Mouse (Mus musculus): ENCODE data around the gene Mllt3. TPM values are rescaled to one million over a fixed set of nuclear protein-coding genes. Genes with fewer than 3 reads are reported as not detected.
A peak's percentile ranks its signal among the peaks of the same experiment; 100 is the strongest.

Gene Mllt3
- polyA plus RNA-seq, 1 experiment from 2014 or later, result 34.8 TPM

- Histone ChIP-seq H3K27ac (ENCODE audit: low read depth) (no peak overlapping the region), H3K36me3 (replicated peaks; ENCODE audit: insufficient read depth, low read length) (no peaks in the 10 kb centered on the region), H3K4me2 (ENCODE audit: low read depth, low read length) (no peak overlapping the region), H3K4me3 (ENCODE audit: low read depth, low read length) (no peak overlapping the region), H3K9ac (replicated peaks) (no peak overlapping the region), H3K4me1 (ENCODE audit: insufficient read depth) (peaks cover 4% of the 10 kb centered on the region; the same call in 1 of the 2 replicates), H3K9me3 (ENCODE audit: low read length) (no peaks in the 10 kb centered on the region), H3K27me3 (ENCODE audit: insufficient read depth, low read length) (no peaks in the 10 kb centered on the region)
- WGBS (ENCODE audit: insufficient replicate concordance), result 64% methylated on average over 7 of the region's 7 CpGs
- TF ChIP-seq CTCF (IDR thresholded peaks at IDR 0.05; ENCODE audit: low read depth), result no peak
- no peak for TF ChIP-seq EP300 (IDR thresholded peaks at IDR 0.05; ENCODE audit: low read depth)
- ATAC-seq (no peak), DNase-seq (no peak)
Observed at GRCm38 (mm10) chr4:87815465-87816108, 217.6 kb downstream of the Mllt3 start.

GRCm38 (mm10) chr4:87811899-87812298, 221.3 kb downstream of the Mllt3 start:
- Histone ChIP-seq H3K9me3 (ENCODE audit: low read length) (no peaks in the 10 kb centered on the region), H3K9ac (replicated peaks) (no peak overlapping the region), H3K27ac (ENCODE audit: low read depth) (no peak overlapping the region), H3K36me3 (replicated peaks; ENCODE audit: insufficient read depth, low read length) (no peaks in the 10 kb centered on the region), H3K4me3 (ENCODE audit: low read depth, low read length) (no peak overlapping the region), H3K4me2 (ENCODE audit: low read depth, low read length) (no peak overlapping the region), H3K4me1 (ENCODE audit: insufficient read depth) (peaks cover 8% of the 10 kb centered on the region), H3K27me3 (ENCODE audit: insufficient read depth, low read length) (no peaks in the 10 kb centered on the region)
- ATAC-seq, result no peak
- no peak for DNase-seq
- 77% methylated on average over 2 of the region's 2 CpGs for WGBS (ENCODE audit: insufficient replicate concordance)
- TF ChIP-seq EP300 (IDR thresholded peaks at IDR 0.05; ENCODE audit: low read depth), result no peak
- TF ChIP-seq CTCF (IDR thresholded peaks at IDR 0.05; ENCODE audit: low read depth), result no peak

GRCm38 (mm10) chr4:87806196-87806987, 226.8 kb downstream of the Mllt3 start:
- Histone ChIP-seq H3K36me3 (replicated peaks; ENCODE audit: insufficient read depth, low read length) (no peaks in the 10 kb centered on the region), H3K4me3 (ENCODE audit: low read depth, low read length) (peak overlapping the region; percentile 45), H3K9me3 (ENCODE audit: low read length) (no peaks in the 10 kb centered on the region), H3K27ac (ENCODE audit: low read depth) (peak overlapping the region; percentile 82), H3K4me2 (ENCODE audit: low read depth, low read length) (peak overlapping the region; percentile 31), H3K4me1 (ENCODE audit: insufficient read depth) (peaks cover 5% of the 10 kb centered on the region), H3K9ac (replicated peaks) (peak overlapping the region; percentile 32; the same call in 1 of the 2 replicates), H3K27me3 (ENCODE audit: insufficient read depth, low read length) (no peaks in the 10 kb centered on the region)
- DNase-seq, result peak; percentile 21
- peak; percentile 94 for TF ChIP-seq EP300 (IDR thresholded peaks at IDR 0.05; ENCODE audit: low read depth)
- TF ChIP-seq CTCF (IDR thresholded peaks at IDR 0.05; ENCODE audit: low read depth), result no peak
- WGBS (ENCODE audit: insufficient replicate concordance), result 30% methylated on average over 6 of the region's 6 CpGs
- ATAC-seq, result peak; percentile 98

GRCm38 (mm10) chr4:87804576-87804975, 228.6 kb downstream of the Mllt3 start:
- no peak for ATAC-seq
- peak overlapping the region; percentile 39 for H3K9ac ChIP-seq (replicated peaks)
- no peaks in the 10 kb centered on the region for H3K36me3 ChIP-seq (replicated peaks; ENCODE audit: insufficient read depth, low read length)
- H3K27ac ChIP-seq (ENCODE audit: low read depth), result peak overlapping the region; percentile 30; the same call in 1 of the 2 replicates
- H3K4me3 ChIP-seq (ENCODE audit: low read depth, low read length), result peak overlapping the region; percentile 42
- H3K4me1 ChIP-seq (ENCODE audit: insufficient read depth), result peaks cover 15% of the 10 kb centered on the region
- DNase-seq, result no peak
- no peaks in the 10 kb centered on the region for H3K9me3 ChIP-seq (ENCODE audit: low read length)
- 63% methylated on average over 3 of the region's 3 CpGs for WGBS (ENCODE audit: insufficient replicate concordance)
- peak overlapping the region; percentile 51 for H3K4me2 ChIP-seq (ENCODE audit: low read depth, low read length)
- no peaks in the 10 kb centered on the region for H3K27me3 ChIP-seq (ENCODE audit: insufficient read depth, low read length)
- no peak for TF ChIP-seq CTCF (IDR thresholded peaks at IDR 0.05; ENCODE audit: low read depth)
- TF ChIP-seq EP300 (IDR thresholded peaks at IDR 0.05; ENCODE audit: low read depth), result no peak

GRCm38 (mm10) chr4:87803313-87803712, 229.9 kb downstream of the Mllt3 start:
- Histone ChIP-seq H3K4me2 (ENCODE audit: low read depth, low read length) (peak overlapping the region; percentile 51), H3K9me3 (ENCODE audit: low read length) (no peaks in the 10 kb centered on the region), H3K9ac (replicated peaks) (no peak overlapping the region), H3K27me3 (ENCODE audit: insufficient read depth, low read length) (no peaks in the 10 kb centered on the region), H3K4me1 (ENCODE audit: insufficient read depth) (peaks cover 20% of the 10 kb centered on the region), H3K4me3 (ENCODE audit: low read depth, low read length) (peak overlapping the region; percentile 42; the same call in 1 of the 2 replicates), H3K36me3 (replicated peaks; ENCODE audit: insufficient read depth, low read length) (no peaks in the 10 kb centered on the region), H3K27ac (ENCODE audit: low read depth) (no peak overlapping the region)
- WGBS (ENCODE audit: insufficient replicate concordance), result 77% methylated on average over 3 of the region's 3 CpGs
- ATAC-seq, result no peak
- no peak for DNase-seq
- TF ChIP-seq EP300 (IDR thresholded peaks at IDR 0.05; ENCODE audit: low read depth) (no peak), CTCF (IDR thresholded peaks at IDR 0.05; ENCODE audit: low read depth) (no peak)

GRCm38 (mm10) chr4:87802140-87802539, 231.0 kb downstream of the Mllt3 start:
- H3K4me3 ChIP-seq (ENCODE audit: low read depth, low read length), result no peak overlapping the region
- no peaks in the 10 kb centered on the region for H3K27me3 ChIP-seq (ENCODE audit: insufficient read depth, low read length)
- H3K4me2 ChIP-seq (ENCODE audit: low read depth, low read length), result 0 out of 2 replicates have a peak overlapping the region, but pooled peaks have one; percentile 28
- no peak overlapping the region for H3K27ac ChIP-seq (ENCODE audit: low read depth)
- WGBS (ENCODE audit: insufficient replicate concordance), result 82% methylated on average over 4 of the region's 4 CpGs
- no peak for TF ChIP-seq CTCF (IDR thresholded peaks at IDR 0.05; ENCODE audit: low read depth)
- TF ChIP-seq EP300 (IDR thresholded peaks at IDR 0.05; ENCODE audit: low read depth), result no peak
- no peaks in the 10 kb centered on the region for H3K36me3 ChIP-seq (replicated peaks; ENCODE audit: insufficient read depth, low read length)
- DNase-seq (no peak), ATAC-seq (no peak)
- H3K4me1 ChIP-seq (ENCODE audit: insufficient read depth), result peaks cover 19% of the 10 kb centered on the region
- no peak overlapping the region for H3K9ac ChIP-seq (replicated peaks)
- H3K9me3 ChIP-seq (ENCODE audit: low read length), result no peaks in the 10 kb centered on the region
